Mouse (Mus musculus): ENCODE measurements around the gene Dnase1l1. TPM values are rescaled to one million over a fixed set of nuclear protein-coding genes. Genes with fewer than 3 reads are reported as not detected.

Dnase1l1 gene
- polyA plus RNA-seq, 1 experiment from 2014 or later = 2.8 TPM

GRCm38 (mm10) chrX:74270062-74270901 lies 11.9 kb downstream of the Dnase1l1 start, which contains the start of gene Rpl10:
Gene Rpl10 (plus strand): TSS chrX:74270812.
- Histone ChIP-seq H3K9ac (replicated peaks; ENCODE audit: low read depth, low read length) (peak within 1 kb of the TSS; percentile 66), H3K9me3 (ENCODE audit: control insufficient read depth, low read length) (no peaks in the 10 kb centered on the region), H3K27me3 (replicated peaks; ENCODE audit: control insufficient read depth, insufficient read depth, low read length) (no peaks in the 10 kb centered on the region), H3K4me1 (replicated peaks; ENCODE audit: control insufficient read depth, insufficient read depth, low read length) (peaks cover 6% of the 10 kb centered on the region; the same call in 1 of the 2 replicates), H3K36me3 (ENCODE audit: control insufficient read depth, insufficient read depth) (peaks cover 4% of the 10 kb centered on the region), H3K4me2 (ENCODE audit: low read length) (peak within 1 kb of the TSS; percentile 71), H3K4me3 (replicated peaks; ENCODE audit: low read length) (peak within 1 kb of the TSS; percentile 44), H3K27ac (ENCODE audit: low read length) (peak within 1 kb of the TSS; percentile 98)
- WGBS = 20% methylated on average over 42 of the region's 42 CpGs
- ATAC-seq = peak; percentile 94

GRCm38 (mm10) chrX:74269736-74270061 lies 12.4 kb downstream of the Dnase1l1 start:
- Histone ChIP-seq H3K4me3 (replicated peaks; ENCODE audit: low read length) (peak overlapping the region; percentile 44), H3K27me3 (replicated peaks; ENCODE audit: control insufficient read depth, insufficient read depth, low read length) (no peaks in the 10 kb centered on the region), H3K9me3 (ENCODE audit: control insufficient read depth, low read length) (no peaks in the 10 kb centered on the region), H3K4me1 (replicated peaks; ENCODE audit: control insufficient read depth, insufficient read depth, low read length) (peaks cover 6% of the 10 kb centered on the region; the same call in 1 of the 2 replicates), H3K4me2 (ENCODE audit: low read length) (peak overlapping the region; percentile 56), H3K9ac (replicated peaks; ENCODE audit: low read depth, low read length) (peak overlapping the region; percentile 66), H3K27ac (ENCODE audit: low read length) (peak overlapping the region; percentile 98), H3K36me3 (ENCODE audit: control insufficient read depth, insufficient read depth) (peaks cover 4% of the 10 kb centered on the region)
- WGBS = 28% methylated on average over 3 of the region's 3 CpGs
- peak; percentile 37 for ATAC-seq

GRCm38 (mm10) chrX:74257746-74258145 lies 24.4 kb downstream of the Dnase1l1 start:
- no peaks in the 10 kb centered on the region for H3K27me3 ChIP-seq (replicated peaks; ENCODE audit: control insufficient read depth, insufficient read depth, low read length)
- no peak overlapping the region for H3K27ac ChIP-seq (ENCODE audit: low read length)
- no peak overlapping the region for H3K4me3 ChIP-seq (replicated peaks; ENCODE audit: low read length)
- no peak overlapping the region for H3K4me2 ChIP-seq (ENCODE audit: low read length)
- 95% methylated on average over 3 of the region's 3 CpGs for WGBS
- no peak overlapping the region for H3K9ac ChIP-seq (replicated peaks; ENCODE audit: low read depth, low read length)
- no peaks in the 10 kb centered on the region for H3K36me3 ChIP-seq (ENCODE audit: control insufficient read depth, insufficient read depth)
- no peaks in the 10 kb centered on the region for H3K9me3 ChIP-seq (ENCODE audit: control insufficient read depth, low read length)
- H3K4me1 ChIP-seq (replicated peaks; ENCODE audit: control insufficient read depth, insufficient read depth, low read length) = peaks cover 6% of the 10 kb centered on the region
- ATAC-seq = no peak

GRCm38 (mm10) chrX:74254888-74255565 lies 27.1 kb downstream of the Dnase1l1 start:
- H3K9ac ChIP-seq (replicated peaks; ENCODE audit: low read depth, low read length) = peak overlapping the region; percentile 71
- peaks cover 6% of the 10 kb centered on the region for H3K4me1 ChIP-seq (replicated peaks; ENCODE audit: control insufficient read depth, insufficient read depth, low read length)
- WGBS = 26% methylated on average over 29 of the region's 31 CpGs
- peak overlapping the region; percentile 64 for H3K4me3 ChIP-seq (replicated peaks; ENCODE audit: low read length)
- H3K27me3 ChIP-seq (replicated peaks; ENCODE audit: control insufficient read depth, insufficient read depth, low read length) = no peaks in the 10 kb centered on the region
- H3K9me3 ChIP-seq (ENCODE audit: control insufficient read depth, low read length) = no peaks in the 10 kb centered on the region
- no peaks in the 10 kb centered on the region for H3K36me3 ChIP-seq (ENCODE audit: control insufficient read depth, insufficient read depth)
- ATAC-seq = peak; percentile 49; the same call in 1 of the 2 replicates
- H3K4me2 ChIP-seq (ENCODE audit: low read length) = peak overlapping the region; percentile 58
- peak overlapping the region; percentile 89 for H3K27ac ChIP-seq (ENCODE audit: low read length)

GRCm38 (mm10) chrX:74254153-74254887 lies 27.8 kb downstream of the Dnase1l1 start, which contains the start of gene Emd:
Gene Emd (plus strand): TSS chrX:74254687.
- no peaks in the 10 kb centered on the region for H3K9me3 ChIP-seq (ENCODE audit: control insufficient read depth, low read length)
- H3K27me3 ChIP-seq (replicated peaks; ENCODE audit: control insufficient read depth, insufficient read depth, low read length) = no peaks in the 10 kb centered on the region
- peak within 1 kb of the TSS; percentile 71 for H3K9ac ChIP-seq (replicated peaks; ENCODE audit: low read depth, low read length)
- WGBS = 25% methylated on average over 39 of the region's 39 CpGs
- peak within 1 kb of the TSS; percentile 58 for H3K4me2 ChIP-seq (ENCODE audit: low read length)
- ATAC-seq = peak; percentile 96
- H3K27ac ChIP-seq (ENCODE audit: low read length) = peak within 1 kb of the TSS; percentile 89
- no peaks in the 10 kb centered on the region for H3K36me3 ChIP-seq (ENCODE audit: control insufficient read depth, insufficient read depth)
- H3K4me1 ChIP-seq (replicated peaks; ENCODE audit: control insufficient read depth, insufficient read depth, low read length) = peaks cover 6% of the 10 kb centered on the region
- peak within 1 kb of the TSS; percentile 64 for H3K4me3 ChIP-seq (replicated peaks; ENCODE audit: low read length)

- H3K9ac ChIP-seq (replicated peaks; ENCODE audit: low read depth, low read length) = peak within 1 kb of the TSS; percentile 66
- no peaks in the 10 kb centered on the region for H3K9me3 ChIP-seq (ENCODE audit: control insufficient read depth, low read length)
- peaks cover 5% of the 10 kb centered on the region; the same call in 1 of the 2 replicates for H3K4me1 ChIP-seq (replicated peaks; ENCODE audit: control insufficient read depth, insufficient read depth, low read length)
- H3K27ac ChIP-seq (ENCODE audit: low read length) = no peak within 1 kb of the TSS
- 22% methylated on average over 38 of the region's 38 CpGs for WGBS
- H3K36me3 ChIP-seq (ENCODE audit: control insufficient read depth, insufficient read depth) = no peaks in the 10 kb centered on the region
- H3K27me3 ChIP-seq (replicated peaks; ENCODE audit: control insufficient read depth, insufficient read depth, low read length) = no peaks in the 10 kb centered on the region
- H3K4me2 ChIP-seq (ENCODE audit: low read length) = peak within 1 kb of the TSS; percentile 54
- no peak for ATAC-seq
- H3K4me3 ChIP-seq (replicated peaks; ENCODE audit: low read length) = peak within 1 kb of the TSS; percentile 48
Observed at GRCm38 (mm10) chrX:74249615-74250014, 32.5 kb downstream of the Dnase1l1 start, which contains the start of gene Flna. Gene Flna (minus strand): TSS chrX:74249820.

GRCm38 (mm10) chrX:74248651-74249050 lies 33.5 kb downstream of the Dnase1l1 start:
- Histone ChIP-seq H3K27me3 (replicated peaks; ENCODE audit: control insufficient read depth, insufficient read depth, low read length) (no peaks in the 10 kb centered on the region), H3K27ac (ENCODE audit: low read length) (no peak overlapping the region), H3K4me1 (replicated peaks; ENCODE audit: control insufficient read depth, insufficient read depth, low read length) (peaks cover 9% of the 10 kb centered on the region), H3K9me3 (ENCODE audit: control insufficient read depth, low read length) (no peaks in the 10 kb centered on the region), H3K4me2 (ENCODE audit: low read length) (peak overlapping the region; percentile 54; the same call in 1 of the 2 replicates), H3K9ac (replicated peaks; ENCODE audit: low read depth, low read length) (no peak overlapping the region), H3K36me3 (ENCODE audit: control insufficient read depth, insufficient read depth) (no peaks in the 10 kb centered on the region), H3K4me3 (replicated peaks; ENCODE audit: low read length) (no peak overlapping the region)
- WGBS = 27% methylated on average over 3 of the region's 3 CpGs
- no peak for ATAC-seq

GRCm38 (mm10) chrX:74246693-74247092 lies 35.4 kb downstream of the Dnase1l1 start:
- Histone ChIP-seq H3K27ac (ENCODE audit: low read length) (peak overlapping the region; percentile 93), H3K9me3 (ENCODE audit: control insufficient read depth, low read length) (no peaks in the 10 kb centered on the region), H3K4me2 (ENCODE audit: low read length) (peak overlapping the region; percentile 54), H3K4me3 (replicated peaks; ENCODE audit: low read length) (peak overlapping the region; percentile 63), H3K27me3 (replicated peaks; ENCODE audit: control insufficient read depth, insufficient read depth, low read length) (no peaks in the 10 kb centered on the region), H3K9ac (replicated peaks; ENCODE audit: low read depth, low read length) (peak overlapping the region; percentile 54), H3K4me1 (replicated peaks; ENCODE audit: control insufficient read depth, insufficient read depth, low read length) (peaks cover 21% of the 10 kb centered on the region), H3K36me3 (ENCODE audit: control insufficient read depth, insufficient read depth) (0 out of 2 replicates have a peak, but pooled peaks cover 5% of the 10 kb centered on the region)
- peak; percentile 14; the same call in 1 of the 2 replicates for ATAC-seq
- WGBS = 28% methylated on average over 15 of the region's 15 CpGs
